Mouse (Mus musculus): ENCODE measurements around the gene Gdf3. TPM values are rescaled to one million over a fixed set of nuclear protein-coding genes. Genes with fewer than 3 reads are reported as not detected.

Gene Gdf3
- polyA plus RNA-seq, 1 experiment from 2014 or later, result 0.13 TPM

DNA sequence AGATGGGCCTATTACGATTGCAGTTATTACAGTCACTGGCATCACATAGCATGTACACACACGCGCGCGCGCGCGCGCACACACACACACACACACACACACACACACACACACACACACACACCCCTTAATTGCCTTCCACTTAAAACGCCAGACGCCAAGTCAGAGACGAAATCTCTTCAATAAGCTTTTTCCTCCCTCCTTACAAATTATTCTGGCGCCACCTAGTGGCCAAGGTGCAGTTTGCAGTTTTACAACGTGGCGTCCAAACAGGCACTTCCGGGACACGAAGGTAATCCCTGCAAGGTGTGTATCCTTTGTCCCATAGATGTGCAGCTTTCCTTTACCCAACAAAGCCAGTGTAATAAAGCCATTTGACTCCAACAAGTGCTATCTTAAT is 49.5 kb downstream of the Gdf3 start:
- H3K4me3 ChIP-seq (ENCODE audit: low read length), result no peak overlapping the region
- 21% methylated on average over 17 of the region's 17 CpGs for WGBS
- H3K9me3 ChIP-seq (ENCODE audit: control insufficient read depth, low read length), result no peaks in the 10 kb centered on the region
- H3K9ac ChIP-seq (ENCODE audit: low read depth, low read length), result no peak overlapping the region
- H3K36me3 ChIP-seq (ENCODE audit: control insufficient read depth, insufficient read depth, low read length), result no peaks in the 10 kb centered on the region
- H3K27ac ChIP-seq (ENCODE audit: low read length), result no peak overlapping the region
- H3K4me2 ChIP-seq (ENCODE audit: low read depth, low read length), result peak overlapping the region; percentile 17
- H3K27me3 ChIP-seq (replicated peaks; ENCODE audit: control insufficient read depth, insufficient read depth, low read length), result no peaks in the 10 kb centered on the region
- 0 out of 2 replicates have a peak, but pooled peaks cover 3% of the 10 kb centered on the region for H3K4me1 ChIP-seq (ENCODE audit: control insufficient read depth, insufficient read depth, low read length)
- peak; percentile 36 for ATAC-seq

DNA sequence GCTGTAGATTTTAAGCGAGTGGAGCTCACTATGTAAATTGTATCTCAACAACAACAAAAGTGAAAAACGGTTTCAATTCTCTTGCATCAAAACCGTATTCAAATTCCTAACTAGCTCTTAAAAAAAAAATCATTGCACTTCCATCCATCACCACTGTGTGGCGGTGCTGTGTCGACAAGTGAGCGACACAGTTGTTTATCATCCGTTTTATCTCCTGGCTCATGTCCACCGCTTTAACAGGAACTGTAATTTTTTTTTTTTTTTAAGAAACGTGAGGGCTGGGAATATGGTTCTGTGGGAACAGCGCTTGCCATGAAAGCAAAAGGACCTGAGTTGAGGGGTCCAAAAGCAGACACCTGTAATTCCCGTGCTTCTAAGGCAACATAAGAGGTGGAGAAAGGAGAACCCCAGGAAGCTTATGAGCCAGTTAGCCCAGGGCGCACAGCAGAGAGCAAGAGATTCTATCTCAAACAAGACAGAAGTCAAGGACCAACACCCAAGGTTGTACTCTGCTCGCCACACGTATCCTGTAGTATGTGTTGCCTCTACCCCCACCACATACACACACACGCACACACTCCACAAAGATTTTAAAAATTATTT is 52.8 kb downstream of the Gdf3 start:
- WGBS, result 22% methylated on average over 15 of the region's 15 CpGs
- Histone ChIP-seq H3K27me3 (replicated peaks; ENCODE audit: control insufficient read depth, insufficient read depth, low read length) (no peaks in the 10 kb centered on the region), H3K36me3 (ENCODE audit: control insufficient read depth, insufficient read depth, low read length) (no peaks in the 10 kb centered on the region), H3K27ac (ENCODE audit: low read length) (no peak overlapping the region), H3K4me3 (ENCODE audit: low read length) (no peak overlapping the region), H3K9me3 (ENCODE audit: control insufficient read depth, low read length) (no peaks in the 10 kb centered on the region), H3K4me2 (ENCODE audit: low read depth, low read length) (peak overlapping the region; percentile 25; the same call in 1 of the 2 replicates), H3K4me1 (ENCODE audit: control insufficient read depth, insufficient read depth, low read length) (0 out of 2 replicates have a peak, but pooled peaks cover 3% of the 10 kb centered on the region), H3K9ac (ENCODE audit: low read depth, low read length) (no peak overlapping the region)
- ATAC-seq, result no peak

Other genes with a start within 250 kb of the Gdf3 start
- 3.5 and 3.7 TPM in 2 replicates for gene Rimklb, start 111.3 kb downstream of the Gdf3 start, polyA plus RNA-seq (2015; fragmentation: Nextera tagmentation; extraction: Ambion mirVana)
- gene Mfap5, start 104.2 kb downstream of the Gdf3 start, polyA plus RNA-seq (2015; fragmentation: Nextera tagmentation; extraction: Ambion mirVana), result 8.8 and 9.2 TPM in 2 replicates
- not detected in 2 replicates for gene Aicda, start 56.3 kb downstream of the Gdf3 start, polyA plus RNA-seq (2015; fragmentation: Nextera tagmentation; extraction: Ambion mirVana)
- 9.1 and 12.5 TPM in 2 replicates for gene Apobec1, start 7.6 kb downstream of the Gdf3 start, polyA plus RNA-seq (2015; fragmentation: Nextera tagmentation; extraction: Ambion mirVana)
- gene Dppa3, start 16.3 kb upstream of the Gdf3 start, polyA plus RNA-seq (2015; fragmentation: Nextera tagmentation; extraction: Ambion mirVana), result not detected in 2 replicates
- 0.06 and 0.18 TPM in 2 replicates for gene Nanog, start 97.4 kb upstream of the Gdf3 start, polyA plus RNA-seq (2015; fragmentation: Nextera tagmentation; extraction: Ambion mirVana)
- 8.9 and 9.5 TPM in 2 replicates for gene Slc2a3, start 191.6 kb upstream of the Gdf3 start, polyA plus RNA-seq (2015; fragmentation: Nextera tagmentation; extraction: Ambion mirVana)
- gene Foxj2, start 209.8 kb upstream of the Gdf3 start, polyA plus RNA-seq (2015; fragmentation: Nextera tagmentation; extraction: Ambion mirVana), result 3.3 and 3.4 TPM in 2 replicates
- 2.1 TPM in 2 replicates for gene C3ar1, start 246.1 kb upstream of the Gdf3 start, polyA plus RNA-seq (2015; fragmentation: Nextera tagmentation; extraction: Ambion mirVana)